Mouse (Mus musculus) heart, postnatal 0 days (tissue): ENCODE measurements around the gene E130309D02Rik. TPM values are rescaled to one million over a fixed set of nuclear protein-coding genes. Genes with fewer than 3 reads are reported as not detected.

Experiments
- ATAC-seq: fragments of 200-750 bp; cut with Nextera tagmentation; 2 replicates; pipeline ENCODE4 v1.8.0; 2017; ENCODE audit warnings: low read depth, moderate number of reproducible peaks, moderate library complexity; ENCODE audit not compliant: insufficient read depth
- DNase-seq: peaks from one replicate; pipeline ENCODE4 v3.0.0-alpha.2; 2016; ENCODE audit warnings: low spot score
- H3K27ac ChIP-seq: fragments of 300-500 bp; sonication (generic); 2 replicates; pipeline ENCODE4 v1.5.1; 2014; ENCODE audit warnings: low read depth, mild to moderate bottlenecking
- H3K27me3 ChIP-seq: fragments of 300-500 bp; sonication (generic); 2 replicates; pipeline ENCODE4 v1.6.1; 2014; ENCODE audit warnings: low read length, mixed read lengths; ENCODE audit not compliant: control insufficient read depth, insufficient read depth
- H3K36me3 ChIP-seq: fragments of 300-500 bp; sonication (generic); replicated peaks from 2 replicates; pipeline ENCODE4 v1.6.1; 2014; ENCODE audit warnings: low read length, mixed read lengths; ENCODE audit not compliant: control insufficient read depth, insufficient read depth
- H3K4me1 ChIP-seq: fragments of 300-500 bp; sonication (generic); 2 replicates; pipeline ENCODE4 v1.6.1; 2014; ENCODE audit warnings: antibody characterized with exemption; ENCODE audit not compliant: control insufficient read depth, insufficient read depth
- H3K4me2 ChIP-seq: fragments of 300-500 bp; sonication (generic); 2 replicates; pipeline ENCODE4 v1.6.1; 2014; ENCODE audit warnings: low read depth, mild to moderate bottlenecking, low read length, moderate library complexity
- H3K4me3 ChIP-seq: fragments of 300-500 bp; sonication (generic); 2 replicates; pipeline ENCODE4 v1.5.1; 2014; ENCODE audit warnings: low read depth, low read length
- H3K9ac ChIP-seq: fragments of 300-500 bp; sonication (generic); replicated peaks from 2 replicates; pipeline ENCODE4 v1.6.1; 2014; ENCODE audit warnings: low read depth, low read length, mixed read lengths
- H3K9me3 ChIP-seq: fragments of 300-500 bp; sonication (generic); replicated peaks from 2 replicates; pipeline ENCODE4 v1.6.1; 2016; ENCODE audit warnings: low read length; ENCODE audit not compliant: control insufficient read depth
- CTCF ChIP-seq: IDR thresholded peaks from 2 replicates; pipeline ENCODE4 v1.5.1; 2016; ENCODE audit warnings: antibody characterized with exemption, control low read depth, low read depth
- EP300 ChIP-seq: IDR thresholded peaks from 2 replicates; pipeline ENCODE4 v1.6.1; 2016; ENCODE audit warnings: antibody characterized with exemption, low read depth
- WGBS: fragments of 180-500 bp; shearing (Covaris S2); extraction: QIAGEN DNeasy Blood & Tissue Kit; methylation state at CpG from one replicate; pipeline ENCODE4 v1.1.7; 2014; 5-methylcytosine and 5-hydroxymethylcytosine counted together
- polyA plus RNA-seq: library from polyadenylated mRNA; unstranded; fragments of >200 nt; fragmentation: Nextera tagmentation; extraction: Ambion mirVana; gene quantifications from 2 replicates; pipeline ENCODE4 v1.2.1, GENCODE M21; 2015
- total RNA-seq: library from RNA; depleted of rRNA; stranded (reverse); fragments of >200 nt; gene quantifications from 2 replicates; pipeline ENCODE4 v1.2.3, GENCODE M21; 2014; ENCODE audit warnings: low replicate concordance; rRNA removed

Gene E130309D02Rik
- total RNA-seq (34.3 and 45.3 TPM in 2 replicates), polyA plus RNA-seq (15.4 and 15.8 TPM in 2 replicates)

GRCm38 (mm10) chr5:143314730-143315513 is at the start of gene E130309D02Rik:
Gene E130309D02Rik, minus strand, starts transcription at chr5:143315360.
- DNase-seq (peak; percentile 66), ATAC-seq (peak; percentile 84)
- Histone ChIP-seq H3K9me3 (no peaks in the 10 kb centered on the region), H3K27me3 (no peaks in the 10 kb centered on the region), H3K36me3 (peaks cover 56% of the 10 kb centered on the region), H3K4me3 (peak within 1 kb of the TSS; percentile 83), H3K9ac (peak within 1 kb of the TSS; percentile 81), H3K4me2 (peak within 1 kb of the TSS; percentile 93), H3K27ac (peak within 1 kb of the TSS; percentile 89), H3K4me1 (peaks cover 10% of the 10 kb centered on the region)
- under 1% methylated on average over 87 of the region's 101 CpGs for WGBS
- peak; percentile 70 for TF ChIP-seq CTCF
- no peak for TF ChIP-seq EP300

- WGBS, result 2% methylated on average over 43 of the region's 47 CpGs
- H3K27ac ChIP-seq, result no peak overlapping the region
- peaks cover 58% of the 10 kb centered on the region for H3K27me3 ChIP-seq
- H3K4me1 ChIP-seq, result no peaks in the 10 kb centered on the region
- ATAC-seq (peak; percentile 67), DNase-seq (peak; percentile 31)
- no peaks in the 10 kb centered on the region for H3K36me3 ChIP-seq
- TF ChIP-seq CTCF, result no peak
- no peak for TF ChIP-seq EP300
- peak overlapping the region; percentile 82 for H3K4me2 ChIP-seq
- peak overlapping the region; percentile 38 for H3K9ac ChIP-seq
- H3K4me3 ChIP-seq, result peak overlapping the region; percentile 47
- H3K9me3 ChIP-seq, result no peaks in the 10 kb centered on the region
Measured at GRCm38 (mm10) chr5:143363678-143364615, 48.8 kb upstream of the E130309D02Rik start.

GRCm38 (mm10) chr5:143361428-143361827 is 46.3 kb upstream of the E130309D02Rik start:
- Histone ChIP-seq H3K27me3 (peaks cover 66% of the 10 kb centered on the region), H3K36me3 (no peaks in the 10 kb centered on the region), H3K27ac (no peak overlapping the region), H3K9ac (no peak overlapping the region), H3K4me3 (no peak overlapping the region), H3K9me3 (no peaks in the 10 kb centered on the region), H3K4me1 (0 out of 2 replicates have a peak, but pooled peaks cover 4% of the 10 kb centered on the region), H3K4me2 (no peak overlapping the region)
- WGBS, result 57% methylated on average over 7 of the region's 7 CpGs
- ATAC-seq (no peak), DNase-seq (no peak)
- TF ChIP-seq EP300 (no peak), CTCF (no peak)

DNA sequence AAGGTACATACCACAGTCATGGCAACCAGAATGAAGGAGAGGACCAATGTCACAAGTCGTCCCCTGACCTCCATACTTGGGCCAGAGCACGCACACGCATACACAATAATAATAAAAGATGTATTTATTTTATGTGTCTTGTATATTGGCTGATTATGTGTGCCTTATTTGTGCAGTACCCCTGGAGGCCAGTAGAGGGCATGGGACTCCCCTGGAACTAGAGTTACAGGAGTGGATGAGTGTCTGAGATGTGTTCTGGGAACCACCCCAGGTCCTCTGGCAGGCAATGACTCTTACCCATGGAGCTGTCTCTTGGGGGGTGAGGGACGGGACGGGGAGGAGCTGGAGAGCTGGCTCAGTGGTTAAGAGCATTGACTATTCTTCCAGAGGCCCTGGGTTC is 44.8 kb upstream of the E130309D02Rik start:
- Histone ChIP-seq H3K9ac (no peak overlapping the region), H3K4me3 (no peak overlapping the region), H3K4me1 (0 out of 2 replicates have a peak, but pooled peaks cover 4% of the 10 kb centered on the region), H3K9me3 (no peaks in the 10 kb centered on the region), H3K27ac (no peak overlapping the region), H3K4me2 (no peak overlapping the region), H3K27me3 (peaks cover 59% of the 10 kb centered on the region), H3K36me3 (no peaks in the 10 kb centered on the region)
- no peak for DNase-seq
- ATAC-seq, result no peak
- TF ChIP-seq EP300 (no peak), CTCF (peak; percentile 26; the same call in 1 of the 2 replicates)
- WGBS, result 59% methylated on average over 5 of the region's 5 CpGs

- Histone ChIP-seq H3K4me1 (0 out of 2 replicates have a peak, but pooled peaks cover 4% of the 10 kb centered on the region), H3K9ac (no peak overlapping the region), H3K4me2 (no peak overlapping the region), H3K27ac (no peak overlapping the region), H3K4me3 (no peak overlapping the region), H3K27me3 (peaks cover 52% of the 10 kb centered on the region), H3K36me3 (no peaks in the 10 kb centered on the region), H3K9me3 (no peaks in the 10 kb centered on the region)
- 32% methylated on average over 7 of the region's 7 CpGs for WGBS
- TF ChIP-seq CTCF (no peak), EP300 (no peak)
- DNase-seq, result no peak
- ATAC-seq, result no peak
Measured at GRCm38 (mm10) chr5:143359263-143359662, 44.1 kb upstream of the E130309D02Rik start.
